Mouse (Mus musculus) CD8-positive naive resting alpha-beta T cell, adult 2 months (primary cell): ENCODE measurements around the gene Olfr1191-ps1.
"Not testable (repeated sequence)": the region's sequence is repeated elsewhere in the genome, so short reads cannot be mapped to it uniquely, and the experiment has no call there.

Experiments used
- DNase-seq, 2 experiments: peaks; one replicate each; pipeline ENCODE4 v3.0.0; 2022; ENCODE audit warnings: low read depth in 2 of 2, low spot score in 2 of 2

Olfr1191-ps1 gene

DNA sequence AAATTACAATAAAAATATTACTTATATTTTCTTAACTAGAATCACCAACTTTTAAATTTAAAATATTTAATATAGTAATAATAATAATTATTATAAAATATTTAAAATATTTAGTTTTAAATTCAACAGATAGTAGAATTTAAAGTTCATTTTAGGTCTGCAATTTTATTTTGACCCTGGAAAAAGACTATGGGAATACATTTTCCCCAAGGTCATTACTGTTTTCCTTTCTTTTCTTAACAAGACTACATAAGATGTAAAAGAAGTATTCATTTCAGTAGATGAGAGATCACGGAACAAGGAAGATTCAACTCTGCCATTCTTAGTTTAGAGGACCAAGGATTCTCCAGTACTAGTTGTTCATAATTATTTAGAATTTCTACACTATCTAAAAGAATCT, at the start of gene Olfr1191-ps1:
Olfr1191-ps1 (plus strand) TSS at position 301 of the 400 bp plus-strand sequence.
- not testable (repeated sequence) for DNase-seq

DNA sequence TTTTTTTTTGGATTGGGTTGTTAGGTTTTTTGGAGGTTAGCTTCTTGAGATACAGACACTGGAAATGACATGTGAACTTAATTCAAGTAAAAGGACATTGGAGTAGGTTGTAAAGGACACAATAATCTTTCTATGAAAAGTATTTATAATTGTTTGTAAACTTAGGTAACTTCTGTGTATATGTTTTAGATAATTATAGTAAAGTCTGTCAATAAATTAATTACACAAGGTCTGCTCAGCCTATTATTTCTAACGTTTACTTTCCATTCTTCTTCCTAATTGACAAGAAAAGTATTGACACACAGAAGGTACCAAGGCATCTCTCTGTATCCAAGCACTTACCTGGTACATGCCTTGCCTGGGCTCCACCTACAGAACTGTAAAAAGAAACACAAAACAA, 7.9 kb downstream of the Olfr1191-ps1 start, which contains the start of gene Olfr1192-ps1:
Olfr1192-ps1 (plus strand) TSS at position 301 of the 400 bp plus-strand sequence.
- no peak for DNase-seq

DNA sequence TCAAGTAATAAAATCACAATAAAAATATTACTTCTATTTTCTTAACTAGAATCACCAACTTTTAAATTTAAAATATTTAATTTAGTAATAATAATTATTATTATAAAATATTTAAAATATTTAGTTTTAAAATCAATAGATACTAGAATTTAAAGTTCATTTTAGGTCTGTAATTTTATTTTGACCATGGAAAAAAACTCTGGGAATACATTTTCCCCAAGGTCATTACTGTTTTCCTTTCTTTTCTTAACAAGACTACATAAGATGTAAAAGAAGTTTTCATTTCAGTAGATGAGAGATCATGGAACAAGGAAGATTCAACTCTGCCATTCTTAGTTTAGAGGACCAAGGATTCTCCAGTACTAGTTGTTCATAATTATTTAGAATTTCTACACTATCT, 35.0 kb downstream of the Olfr1191-ps1 start, which contains the start of gene Olfr1193:
Olfr1193 (plus strand) TSS at position 301 of the 400 bp plus-strand sequence.
- not testable (repeated sequence) for DNase-seq

DNA sequence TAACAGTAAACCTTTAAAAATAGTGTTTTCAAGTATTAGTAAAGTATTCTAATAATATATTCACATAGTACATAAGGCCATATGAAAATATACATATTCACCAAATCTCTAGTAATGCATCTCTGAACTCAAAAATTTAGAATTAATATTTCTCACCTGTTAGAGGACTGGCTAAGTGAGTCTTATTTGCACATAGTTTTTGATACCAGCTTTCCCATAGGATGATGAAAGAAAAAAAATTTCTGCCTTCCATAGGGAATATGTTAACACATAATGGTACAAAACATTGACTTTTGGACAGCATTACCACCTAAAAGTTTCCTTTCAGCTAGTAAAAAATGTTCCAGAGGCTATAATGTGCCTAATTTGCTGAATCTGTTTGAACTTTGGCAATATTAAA, 48.7 kb downstream of the Olfr1191-ps1 start, which contains the start of gene Olfr1195:
Olfr1195 (minus strand) TSS at position 101 of the 400 bp plus-strand sequence.
- no peak for DNase-seq
